Mouse (Mus musculus): ENCODE data around the gene Vamp8.

Vamp8 gene

DNA sequence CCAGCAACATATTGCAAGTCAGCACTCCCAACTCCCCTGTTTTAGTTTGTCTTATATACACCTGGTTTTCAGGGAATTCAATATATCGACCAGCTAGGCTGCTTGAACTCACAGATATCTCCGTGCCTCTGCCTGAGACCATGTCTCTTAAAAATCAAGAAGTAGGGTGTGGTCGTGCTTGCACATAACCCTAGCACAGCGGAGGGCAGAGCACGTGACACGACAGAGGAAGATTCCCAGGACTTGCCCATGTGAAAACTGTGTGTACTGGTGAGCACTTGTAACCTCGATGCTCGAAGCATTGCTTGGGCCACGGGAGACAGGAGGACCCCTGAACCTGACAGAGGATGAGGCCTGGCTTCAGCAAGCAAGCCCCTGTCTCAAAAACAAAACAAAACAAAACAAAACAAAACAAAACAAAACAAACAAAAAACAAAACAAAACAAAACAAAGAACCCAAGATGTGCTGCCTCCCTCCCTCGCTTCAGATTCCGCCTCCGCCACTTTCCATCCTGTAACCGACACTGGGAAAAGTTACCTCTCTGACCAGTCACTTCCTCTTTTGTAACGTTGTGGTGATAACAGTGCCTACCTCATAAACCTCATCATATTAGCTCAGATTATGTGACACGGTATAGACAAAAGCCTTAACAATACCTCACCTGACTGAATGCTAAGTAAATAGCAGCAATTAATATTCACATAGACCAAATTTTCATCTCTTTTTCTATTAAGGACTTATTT, 15.5 kb downstream of the Vamp8 start:
- in situ Hi-C loops (cut with MboI; ENCODE audit: unreplicated experiment in 2 of 2) = no loop called here

DNA sequence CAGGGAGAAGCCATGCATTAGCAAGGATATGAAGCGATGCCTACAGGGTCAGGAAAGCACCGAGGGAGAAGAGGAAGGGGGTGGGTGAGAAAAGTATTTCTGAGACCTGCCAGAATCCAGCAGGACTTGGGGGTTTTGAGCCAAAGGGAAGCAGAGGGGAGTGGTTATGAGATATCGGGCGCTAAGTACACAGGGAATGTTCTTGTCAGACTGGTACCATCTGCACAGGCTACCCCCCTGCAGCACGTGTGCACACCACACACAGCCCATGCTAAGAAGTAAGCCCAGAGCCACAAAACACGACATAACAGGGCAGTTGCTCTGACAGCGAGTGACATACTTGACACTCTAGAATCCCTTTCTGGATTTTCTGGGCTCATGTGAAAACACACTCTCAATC, 16.3 kb downstream of the Vamp8 start:
- in situ Hi-C loops (cut with MboI; ENCODE audit: unreplicated experiment in 2 of 2) = no loop called here

DNA sequence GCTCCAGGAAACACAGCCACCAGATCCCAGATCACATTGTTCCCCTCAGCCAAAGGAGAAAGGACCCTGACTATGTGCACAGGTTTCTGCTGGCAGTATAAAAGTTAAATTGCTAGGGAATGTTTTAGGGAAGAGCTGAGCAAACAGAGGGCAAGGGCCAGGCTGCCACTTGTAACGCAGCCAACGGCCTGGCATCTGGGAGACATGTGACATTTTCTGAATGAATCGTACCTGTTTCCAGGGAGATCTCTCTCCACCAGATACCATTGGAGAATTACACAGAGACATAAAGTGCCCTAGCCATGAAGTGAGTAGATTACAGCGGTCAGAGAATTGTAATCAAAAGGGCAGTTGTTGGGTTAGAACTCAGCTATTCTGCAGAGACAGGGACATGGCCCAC, 17.3 kb downstream of the Vamp8 start:
- in situ Hi-C loops (cut with MboI; ENCODE audit: unreplicated experiment in 2 of 2) = no loop called here

DNA sequence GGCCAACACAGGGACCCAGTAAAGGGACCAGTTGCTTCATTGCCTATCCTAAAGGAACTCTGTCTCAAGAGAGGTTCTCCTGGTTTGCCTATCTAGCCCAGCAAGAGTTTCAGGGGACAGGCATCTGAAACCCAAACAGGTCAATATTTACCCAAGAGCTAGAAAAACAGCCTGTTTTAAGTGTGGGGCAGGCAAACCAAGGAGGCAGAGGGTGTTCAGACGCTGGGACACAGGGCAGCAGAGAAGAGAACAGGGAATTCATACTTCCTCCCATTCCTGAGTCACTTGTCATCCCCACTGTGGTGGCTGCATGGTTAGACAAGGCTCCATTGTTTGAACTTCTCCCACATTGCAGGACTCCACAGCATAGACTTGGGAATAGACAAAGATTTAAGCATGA, 18.9 kb downstream of the Vamp8 start:
- in situ Hi-C loops (cut with MboI; ENCODE audit: unreplicated experiment in 2 of 2) = no loop called here

DNA sequence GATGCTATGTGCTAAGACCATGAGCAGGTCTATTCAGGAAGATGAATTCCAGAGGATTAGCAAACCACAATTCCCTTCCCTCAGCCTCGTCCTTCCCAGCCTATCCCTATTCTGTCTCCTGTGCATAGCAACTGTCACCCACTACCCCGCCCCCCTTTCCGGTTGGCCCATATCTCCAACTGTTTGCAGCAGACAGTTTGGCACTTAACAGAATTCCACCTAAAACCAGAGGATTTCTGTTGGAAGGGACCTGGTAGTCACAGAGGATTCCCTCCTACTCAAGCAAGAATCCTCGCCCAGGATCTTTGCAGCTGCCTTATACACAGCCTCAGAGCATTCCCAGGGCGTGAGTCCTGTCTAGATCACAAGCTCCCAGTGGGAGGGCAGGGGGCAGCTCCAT, 19.4 kb downstream of the Vamp8 start:
- in situ Hi-C loops (cut with MboI; ENCODE audit: unreplicated experiment in 2 of 2) = no loop called here

DNA sequence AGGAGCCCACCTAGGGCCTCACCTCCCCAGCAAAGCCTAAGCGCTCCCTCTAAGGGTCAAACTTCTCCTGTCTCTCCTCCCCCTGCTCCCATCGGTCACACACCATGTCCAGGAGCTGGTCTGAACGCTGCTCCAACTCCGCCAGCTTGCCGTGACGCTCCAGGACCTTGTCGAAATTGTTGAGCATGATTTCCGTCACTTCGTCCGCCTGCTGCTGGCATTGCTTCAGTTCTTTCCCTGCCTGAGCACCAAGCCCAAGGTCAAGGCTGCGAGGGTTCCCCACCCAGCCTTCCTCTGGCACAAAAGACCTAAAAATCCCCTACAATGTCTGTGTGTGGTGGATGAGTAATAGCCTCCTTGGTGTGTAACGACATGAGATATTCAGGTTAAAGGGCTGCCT, 20.4 kb downstream of the Vamp8 start:
- in situ Hi-C loops (cut with MboI; ENCODE audit: unreplicated experiment in 2 of 2) = no loop called here

DNA sequence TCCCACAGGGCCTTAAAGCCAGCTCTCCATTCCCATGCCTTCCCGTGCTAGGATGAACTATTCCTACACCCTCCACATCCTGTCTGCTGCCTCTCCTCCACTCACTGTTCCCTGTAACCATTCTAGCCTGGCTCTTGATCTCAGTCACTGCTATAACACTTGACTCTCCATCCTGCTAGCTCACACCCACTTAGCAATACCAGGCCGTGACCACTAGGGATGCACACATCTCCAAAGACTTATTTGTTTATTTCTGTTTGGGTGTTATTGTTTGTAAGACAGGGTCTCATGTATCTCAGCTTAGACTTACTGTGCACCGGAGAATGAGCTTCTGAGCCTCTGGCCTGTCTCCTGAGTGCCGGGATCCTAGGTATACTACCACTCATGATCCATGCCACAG, 20.9 kb downstream of the Vamp8 start:
- in situ Hi-C loops (cut with MboI; ENCODE audit: unreplicated experiment in 2 of 2) = loop anchor here in 1 of 2 experiments (5.0 kb wide), 1 partner anchor 38 kb away; no protein-coding TSS in a partner anchor

DNA sequence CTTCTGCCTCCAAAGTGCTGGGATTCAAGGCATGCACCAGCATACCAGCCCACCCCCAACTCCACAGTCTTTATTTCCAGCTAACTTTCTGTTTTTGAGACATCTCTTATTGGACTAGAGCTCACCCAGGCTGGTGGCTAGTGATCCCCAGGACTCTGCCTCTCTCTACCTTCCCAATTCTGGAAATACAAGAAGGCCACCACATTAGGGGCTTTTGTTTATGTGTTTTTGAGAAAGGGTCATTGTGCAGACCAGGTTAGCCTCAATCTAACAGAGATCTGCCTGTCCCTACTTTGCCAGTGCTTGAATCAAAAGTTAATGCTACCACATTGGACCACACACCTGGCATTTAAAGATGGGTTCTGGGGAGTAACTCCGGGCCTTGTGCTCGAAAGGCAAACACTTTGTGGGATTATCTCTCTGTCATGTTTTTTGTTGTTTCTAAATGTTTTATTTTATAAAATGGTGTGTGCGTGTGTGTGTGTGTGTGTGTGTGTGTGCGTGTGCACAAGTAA, 23.0 kb downstream of the Vamp8 start:
- in situ Hi-C loops (cut with MboI; ENCODE audit: unreplicated experiment in 2 of 2) = loop anchor here in 1 of 2 experiments (5.0 kb wide), 1 partner anchor 40 kb away; no protein-coding TSS in a partner anchor

DNA sequence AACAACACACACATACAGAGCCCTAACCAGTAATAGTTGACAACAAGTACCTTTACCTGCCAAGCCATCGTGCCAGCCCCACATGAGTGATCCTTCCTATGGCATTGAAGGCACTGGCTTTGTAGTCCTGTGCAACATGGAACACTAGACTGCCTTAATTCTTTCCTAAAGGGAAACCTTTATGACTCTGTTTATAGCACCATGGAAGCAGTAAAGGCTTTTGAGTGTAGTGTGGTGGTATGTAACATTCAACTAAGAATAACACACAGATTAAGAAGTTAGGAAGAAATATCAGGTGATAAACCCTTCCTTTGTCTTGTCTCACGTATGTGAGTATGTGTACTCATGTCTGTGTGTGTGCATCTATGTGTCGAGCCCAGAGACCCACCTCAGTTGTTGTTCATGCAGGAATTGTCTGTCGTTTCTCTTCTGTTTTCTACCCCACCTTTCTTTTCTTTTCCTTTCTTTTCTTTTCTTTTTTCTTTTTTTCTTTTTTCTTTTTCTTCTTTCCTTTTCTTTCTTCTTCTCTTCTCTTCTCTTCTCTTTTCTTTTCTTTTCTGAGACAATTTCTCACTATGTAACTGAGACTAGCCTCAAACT, 23.6 kb downstream of the Vamp8 start, which contains the start of gene Rnf181:
TSS of gene Rnf181 (minus strand) at position 113 of the 600 bp plus-strand sequence.
- in situ Hi-C loops (cut with MboI; ENCODE audit: unreplicated experiment in 2 of 2) = loop anchor here in 1 of 2 experiments (5.0 kb wide), 1 partner anchor 40 kb away; no protein-coding TSS in a partner anchor

DNA sequence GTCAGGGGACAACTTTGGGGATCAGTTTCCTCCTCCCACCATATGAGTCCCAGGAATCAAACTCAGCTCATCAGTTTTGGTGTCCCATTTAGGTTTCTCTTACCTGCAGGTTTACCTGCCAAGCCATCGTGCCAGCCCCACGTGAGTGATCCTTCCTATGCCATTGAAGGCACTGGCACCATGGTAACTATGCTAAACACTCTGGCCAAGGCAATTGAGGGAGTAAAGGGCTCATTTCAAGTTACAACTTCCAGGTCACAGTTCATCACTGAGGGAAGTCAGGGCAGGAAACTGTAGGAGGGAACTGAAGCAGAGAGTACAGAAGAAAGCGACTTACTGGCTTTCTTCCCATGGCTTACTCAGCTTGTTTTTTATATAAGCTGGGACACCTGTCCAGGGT, 24.2 kb downstream of the Vamp8 start:
- in situ Hi-C loops (cut with MboI; ENCODE audit: unreplicated experiment in 2 of 2) = loop anchor here in 1 of 2 experiments (5.0 kb wide), 1 partner anchor 41 kb away; no protein-coding TSS in a partner anchor

DNA sequence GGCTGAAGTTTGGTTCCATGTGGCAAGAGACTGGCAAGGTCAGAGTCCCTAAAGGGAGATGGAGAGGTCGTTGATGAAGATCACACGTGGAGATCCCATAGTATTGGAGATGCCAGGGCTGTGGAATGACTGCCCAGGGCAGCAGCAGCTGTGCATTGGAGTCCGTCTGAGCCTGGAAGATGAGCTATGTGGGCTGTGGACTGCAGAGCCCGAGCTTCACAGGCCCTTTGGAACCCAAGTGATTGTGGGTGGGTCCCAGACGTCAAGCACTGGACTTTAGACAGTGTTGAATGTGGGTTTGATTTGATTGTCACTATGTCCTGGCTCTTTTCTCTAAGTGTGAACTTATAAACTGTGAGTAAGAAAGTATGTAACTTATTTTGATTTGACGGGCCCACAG, 25.5 kb downstream of the Vamp8 start:
- in situ Hi-C loops (cut with MboI; ENCODE audit: unreplicated experiment in 2 of 2) = loop anchor here in 1 of 2 experiments (5.0 kb wide), 1 partner anchor 42 kb away; no protein-coding TSS in a partner anchor

DNA sequence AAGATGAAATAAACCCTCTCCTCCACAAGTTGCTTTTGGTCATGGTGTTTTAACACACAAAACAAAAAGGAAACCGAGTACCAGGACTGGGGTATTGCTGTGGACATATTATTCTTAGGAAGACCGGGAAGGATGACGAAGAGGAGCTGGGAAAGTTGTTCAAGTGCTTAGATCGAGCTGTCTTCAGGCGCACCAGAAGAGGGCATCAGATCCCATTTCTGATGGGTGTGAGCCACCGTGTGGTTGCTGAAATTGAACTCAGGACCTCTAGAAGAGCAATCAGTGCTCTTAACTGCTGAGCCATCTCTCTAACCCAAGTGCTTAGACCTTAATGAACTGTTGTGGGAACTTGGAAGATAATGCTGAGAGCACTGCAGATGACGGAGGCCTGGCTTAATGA, 26.5 kb downstream of the Vamp8 start:
- in situ Hi-C loops (cut with MboI; ENCODE audit: unreplicated experiment in 2 of 2) = no loop called here

DNA sequence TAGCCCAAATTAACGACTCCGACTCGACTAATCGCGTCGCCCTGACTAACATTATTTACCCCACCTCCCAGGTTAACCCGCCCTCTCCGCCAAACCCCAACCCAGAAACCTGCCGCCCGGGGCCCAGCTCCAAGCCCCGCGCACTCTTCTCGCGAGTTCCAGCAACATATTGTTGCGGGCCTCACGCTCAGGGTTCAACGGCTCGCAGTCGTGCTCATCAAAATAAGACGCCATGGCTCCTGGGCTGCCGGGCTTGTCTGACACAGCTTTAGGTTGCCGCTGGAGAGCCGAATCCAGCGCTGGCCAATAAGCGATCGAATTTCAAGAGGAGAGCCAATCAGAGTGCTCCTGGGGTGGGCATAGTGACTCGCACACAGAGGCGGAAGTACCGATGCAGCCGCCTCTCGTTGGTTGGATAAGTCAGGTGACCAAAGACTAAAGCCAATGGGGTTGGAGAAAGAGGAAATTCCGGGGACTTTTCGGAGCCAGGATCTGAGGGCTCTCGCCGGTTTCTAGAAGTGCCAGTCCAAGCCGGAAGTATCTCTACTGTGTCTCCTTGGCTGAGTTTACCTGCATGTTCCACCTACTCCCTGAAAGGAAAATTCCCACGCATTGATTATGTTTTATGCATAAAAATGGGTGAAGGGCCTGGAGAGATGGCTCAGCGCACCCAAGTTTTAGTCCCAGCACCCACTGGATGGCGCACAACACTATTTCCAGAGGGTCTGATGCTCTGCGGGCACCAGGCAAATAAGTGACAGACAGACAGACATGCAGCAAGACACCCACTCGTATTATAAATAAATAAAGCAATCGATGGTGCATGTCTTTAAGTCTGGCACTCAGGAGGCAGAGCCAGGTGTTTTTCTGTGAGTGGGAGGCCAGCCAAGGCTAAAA, 28.1 kb downstream of the Vamp8 start:
- in situ Hi-C loops (cut with MboI; ENCODE audit: unreplicated experiment in 2 of 2) = no loop called here

DNA sequence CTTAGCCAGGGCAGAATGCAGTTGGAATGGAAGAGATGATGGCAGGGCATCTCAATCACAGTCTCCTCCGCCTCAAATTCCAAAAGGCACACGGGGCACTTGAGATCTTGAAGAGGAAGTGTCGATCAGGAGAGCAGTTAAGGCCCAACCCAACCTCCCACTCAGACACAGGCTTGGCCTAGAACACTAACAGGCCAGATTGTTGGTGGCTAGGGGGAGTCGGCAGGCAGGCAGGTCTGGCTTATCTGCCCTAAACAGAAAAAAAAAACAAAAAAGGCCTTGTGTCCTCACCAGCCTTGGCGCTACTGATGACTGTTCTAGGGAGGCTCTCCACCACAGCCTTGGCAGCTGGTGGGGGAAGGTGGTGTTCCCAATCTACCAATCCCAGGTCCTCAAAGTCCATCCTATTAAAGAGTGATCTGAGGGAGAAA, 29.4 kb downstream of the Vamp8 start:
- in situ Hi-C loops (cut with MboI; ENCODE audit: unreplicated experiment in 2 of 2) = no loop called here

DNA sequence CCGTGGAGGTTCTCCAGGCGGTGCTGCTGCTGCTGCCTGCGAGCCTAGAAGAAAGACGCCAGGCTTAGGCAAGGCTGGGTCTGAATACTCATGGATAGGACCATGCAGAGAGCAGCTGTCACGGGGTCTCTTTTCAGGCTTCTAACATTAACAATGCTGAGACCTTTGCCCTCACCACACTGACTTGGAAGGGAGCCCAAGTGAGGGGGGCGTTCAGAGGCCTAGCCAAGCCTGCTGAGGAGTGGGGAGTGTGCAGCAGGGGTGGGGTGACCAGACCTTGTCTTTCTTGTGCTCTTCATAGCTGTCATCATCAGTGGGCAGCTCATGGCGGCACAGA, 29.9 kb downstream of the Vamp8 start:
- in situ Hi-C loops (cut with MboI; ENCODE audit: unreplicated experiment in 2 of 2) = no loop called here

DNA sequence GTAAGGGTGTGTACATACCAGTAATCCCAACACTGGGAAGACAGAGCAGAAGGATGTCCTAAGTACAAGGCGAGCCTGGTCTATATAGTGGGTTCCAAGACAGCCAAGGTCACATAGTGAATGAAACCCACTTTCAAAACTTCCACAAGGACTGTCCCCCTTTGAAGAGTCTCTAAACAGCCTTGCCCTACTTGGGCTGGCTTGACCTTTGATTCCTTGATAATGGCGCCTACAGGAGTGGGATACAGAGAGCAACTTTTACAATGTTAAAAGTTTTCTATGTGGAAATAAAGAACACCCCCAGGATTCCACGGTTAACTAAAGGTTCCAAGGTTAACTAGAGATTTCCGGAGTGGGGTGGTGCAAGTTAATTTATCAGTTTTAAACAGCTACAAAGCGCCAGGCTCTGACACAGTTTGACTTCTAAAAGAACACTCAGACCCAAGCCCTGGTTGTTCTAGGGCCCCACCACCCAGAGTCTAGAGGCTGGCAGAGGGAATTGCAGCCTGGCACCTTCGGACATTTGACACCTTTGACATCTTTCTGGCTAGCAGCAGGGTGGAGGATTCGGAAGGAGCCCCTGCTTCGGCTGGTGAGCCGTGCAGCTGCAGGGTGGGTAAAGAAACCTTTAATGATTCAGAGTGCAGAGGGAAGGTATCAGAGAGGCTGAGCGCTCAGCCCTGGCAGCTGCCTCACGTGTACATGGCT, 30.5 kb downstream of the Vamp8 start:
- in situ Hi-C loops (cut with MboI; ENCODE audit: unreplicated experiment in 2 of 2) = no loop called here

DNA sequence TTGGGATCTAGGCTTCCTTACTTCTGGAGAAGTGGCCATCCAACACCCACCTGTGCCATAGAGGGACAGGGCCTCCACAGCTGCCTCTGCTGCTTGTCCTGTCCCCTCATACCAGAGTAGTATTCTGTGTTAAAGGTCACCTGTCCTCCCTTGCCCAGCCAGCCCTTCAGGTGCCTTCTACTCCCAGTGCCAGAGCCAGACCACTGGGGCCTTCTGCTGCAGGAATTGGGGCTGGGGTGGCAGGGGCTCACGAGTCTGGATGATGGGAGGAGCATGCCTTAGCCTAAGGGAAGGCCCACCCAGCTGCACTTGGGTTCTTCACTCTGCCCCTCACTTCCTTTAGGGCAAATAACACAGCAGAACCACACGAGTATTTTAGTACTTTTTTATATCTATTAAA, 31.2 kb downstream of the Vamp8 start:
- in situ Hi-C loops (cut with MboI; ENCODE audit: unreplicated experiment in 2 of 2) = no loop called here

DNA sequence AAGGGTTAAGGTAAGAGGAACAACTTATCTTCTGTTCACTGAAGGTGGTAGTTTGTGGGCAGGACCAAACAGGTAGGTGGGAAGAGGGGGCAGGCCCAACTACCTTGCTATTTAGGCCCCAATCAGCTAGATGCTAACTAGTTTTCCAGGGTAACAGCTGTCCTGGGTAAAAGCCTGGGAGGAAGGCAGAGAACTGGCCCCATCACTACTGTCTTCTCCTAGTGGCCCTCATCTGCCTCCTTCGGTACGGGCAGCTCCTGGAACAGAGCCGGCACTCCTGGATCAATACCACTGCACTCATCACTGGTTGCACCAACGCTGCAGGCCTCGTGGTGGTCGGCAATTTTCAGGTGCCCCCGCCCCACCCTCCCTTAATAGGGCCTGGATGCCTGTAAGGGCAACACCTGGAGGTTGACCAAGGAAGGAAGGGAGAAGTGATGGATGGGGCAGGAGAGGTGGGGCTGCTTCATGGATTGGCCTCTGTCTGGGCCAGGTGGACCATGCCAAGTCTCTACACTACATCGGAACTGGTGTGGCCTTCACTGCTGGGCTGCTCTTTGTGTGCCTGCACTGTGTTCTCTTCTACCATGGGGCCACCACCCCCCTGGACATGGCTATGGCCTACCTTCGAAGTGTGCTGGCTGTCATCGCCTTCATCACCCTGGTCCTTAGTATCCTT, 32.3 kb downstream of the Vamp8 start:
- in situ Hi-C loops (cut with MboI; ENCODE audit: unreplicated experiment in 2 of 2) = no loop called here

DNA sequence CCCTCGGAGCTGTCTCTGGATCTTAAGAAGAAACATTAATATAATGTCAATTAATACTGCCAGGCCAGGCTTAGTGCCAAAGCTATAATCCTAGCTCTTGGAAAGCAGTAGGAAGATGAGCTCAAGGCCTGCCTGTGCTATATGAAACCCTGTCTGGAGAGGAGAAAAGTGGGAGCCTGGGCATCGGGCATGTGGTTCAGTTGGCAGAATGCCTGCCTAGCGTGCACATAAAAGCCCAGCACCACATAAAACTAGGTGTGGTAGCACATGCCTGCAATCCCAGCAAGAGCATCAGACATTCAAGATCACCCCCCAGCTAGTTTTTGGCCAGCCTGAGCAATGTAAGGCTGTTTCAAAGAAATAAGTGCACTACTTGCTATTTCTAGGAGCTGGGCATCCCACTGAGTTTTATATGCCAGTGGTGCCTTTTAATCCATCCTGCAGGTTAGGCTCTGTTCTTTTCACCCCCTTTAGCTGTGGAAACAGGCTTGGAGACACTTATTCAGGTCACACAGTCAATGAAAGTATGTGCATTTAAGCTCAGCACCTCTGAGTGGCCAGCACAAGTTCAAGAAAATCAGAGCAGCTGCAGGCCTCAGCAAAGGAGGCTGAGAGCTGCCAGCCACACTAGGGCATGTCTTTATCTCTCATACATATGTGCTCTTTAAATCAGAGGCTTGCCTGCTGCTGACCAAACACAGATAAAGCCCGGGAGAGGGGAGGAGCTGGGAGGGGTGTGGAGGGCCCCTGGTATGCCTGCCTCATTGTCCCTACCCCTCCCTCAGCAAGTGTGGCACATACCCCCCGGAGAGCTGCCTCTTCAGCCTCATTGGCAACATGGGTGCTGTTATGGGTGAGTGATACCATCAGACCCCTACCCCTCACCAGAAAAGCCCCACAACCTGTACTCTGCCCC, 33.1 kb downstream of the Vamp8 start:
- in situ Hi-C loops (cut with MboI; ENCODE audit: unreplicated experiment in 2 of 2) = no loop called here
